Mouse (Mus musculus) bone marrow, adult 2 months (tissue): Measurements from ENCODE around the gene Uox.

Source experiments
- CTCF ChIP-seq: fragments of 200-500 bp; IDR thresholded peaks from 2 replicates; pipeline ENCODE4 v1.5.1; 2011; ENCODE audit warnings: low read length, control low read depth; ENCODE audit not compliant: control insufficient read depth, insufficient read depth
- POLR2A ChIP-seq: fragments of 200-500 bp; IDR thresholded peaks from 2 replicates; pipeline ENCODE4 v1.6.1; 2011; ENCODE audit warnings: low read depth, mild to moderate bottlenecking, control low read depth, low read length, borderline replicate concordance; ENCODE audit not compliant: control insufficient read depth

DNA sequence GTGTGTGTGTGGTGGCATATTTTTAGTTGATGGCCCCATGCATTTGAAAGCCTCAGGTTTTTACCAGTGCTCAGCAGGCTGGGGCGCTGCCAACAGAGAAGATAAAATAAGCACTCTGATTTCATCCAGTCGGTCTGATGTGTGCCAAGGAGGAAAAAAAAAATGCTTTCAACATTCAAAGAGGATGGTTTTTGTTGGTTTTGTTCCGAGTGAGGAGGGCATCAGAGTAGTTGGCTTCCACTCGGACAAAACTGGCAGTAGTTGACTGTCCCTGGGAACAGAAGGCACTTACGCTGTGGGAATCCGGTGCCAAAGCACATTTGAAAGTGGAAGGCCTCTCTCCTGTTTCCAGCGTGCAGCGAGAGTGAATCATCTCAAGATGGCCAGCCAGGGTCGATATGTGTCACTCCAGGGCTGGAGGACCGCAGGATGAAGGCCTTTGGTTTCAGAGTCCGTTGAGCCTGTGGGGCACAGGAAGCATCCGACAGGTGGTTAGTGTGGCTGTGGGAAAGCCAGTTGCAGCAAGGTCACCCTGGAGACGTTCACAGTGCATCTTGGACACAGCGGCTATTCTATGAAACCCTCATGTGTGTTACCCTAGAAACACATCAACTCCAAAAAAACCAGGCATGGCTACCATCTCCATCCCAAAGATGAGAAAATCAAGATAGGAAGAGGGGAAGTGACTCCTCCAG is 50.5 kb downstream of the Uox start:
- TF ChIP-seq CTCF (no peak), POLR2A (no peak)
